Mouse (Mus musculus) kidney, embryonic 16.5 days (tissue): ENCODE measurements around the gene Dok4. TPM values are rescaled to one million over a fixed set of nuclear protein-coding genes. Genes with fewer than 3 reads are reported as not detected.

Experiments used
- ATAC-seq: fragments of 200-750 bp; cut with Nextera tagmentation; 2 replicates; pipeline ENCODE4 v1.8.0; 2017; ENCODE audit warnings: moderate TSS enrichment; ENCODE audit not compliant: low FRiP score, low TSS enrichment
- H3K27ac ChIP-seq: fragments of 300-500 bp; sonication (generic); 2 replicates; pipeline ENCODE4 v1.5.1; 2014; ENCODE audit warnings: low read length
- H3K27me3 ChIP-seq: fragments of 300-500 bp; sonication (generic); 2 replicates; pipeline ENCODE4 v1.6.1; 2014; ENCODE audit warnings: low read length, control low read depth, mixed read lengths; ENCODE audit not compliant: insufficient read depth
- H3K36me3 ChIP-seq: fragments of 300-500 bp; sonication (generic); 2 replicates; pipeline ENCODE4 v1.6.1; 2014; ENCODE audit warnings: low read length, control low read depth, mixed read lengths; ENCODE audit not compliant: insufficient read depth
- H3K4me1 ChIP-seq: fragments of 300-500 bp; sonication (generic); 2 replicates; pipeline ENCODE4 v1.6.1; 2014; ENCODE audit warnings: low read length, control low read depth, mixed read lengths; ENCODE audit not compliant: insufficient read depth
- H3K4me2 ChIP-seq: fragments of 300-500 bp; sonication (generic); replicated peaks from 2 replicates; pipeline ENCODE4 v1.6.1; 2014; ENCODE audit warnings: low read depth, low read length
- H3K4me3 ChIP-seq: fragments of 300-500 bp; sonication (generic); 2 replicates; pipeline ENCODE4 v1.5.1; 2014; ENCODE audit warnings: mild to moderate bottlenecking, low read length
- H3K9ac ChIP-seq: fragments of 300-500 bp; sonication (generic); replicated peaks from 2 replicates; pipeline ENCODE4 v1.6.1; 2014; ENCODE audit warnings: low read length
- H3K9me3 ChIP-seq: fragments of 300-500 bp; sonication (generic); 2 replicates; pipeline ENCODE4 v1.6.1; 2016; ENCODE audit warnings: low read length, control low read depth
- WGBS: fragments of 180-500 bp; shearing (Covaris S2); extraction: QIAGEN DNeasy Blood & Tissue Kit; methylation state at CpG from one replicate; pipeline ENCODE4 v1.1.7; 2014; 5-methylcytosine and 5-hydroxymethylcytosine counted together
- polyA plus RNA-seq: library from polyadenylated mRNA; unstranded; fragments of >200 nt; fragmentation: Nextera tagmentation; extraction: Ambion mirVana; gene quantifications from 2 replicates; pipeline ENCODE4 v1.2.1, GENCODE M21; 2015

Gene Dok4
- polyA plus RNA-seq, 1 experiment from 2014 or later, result 39.3 TPM

GRCm38 (mm10) chr8:94899262-94899661 lies 23.1 kb upstream of the Dok4 start:
- peak overlapping the region; percentile 32 for H3K4me3 ChIP-seq
- peak overlapping the region; percentile 53 for H3K4me2 ChIP-seq
- no peak overlapping the region for H3K27ac ChIP-seq
- H3K27me3 ChIP-seq, result no peaks in the 10 kb centered on the region
- H3K9ac ChIP-seq, result peak overlapping the region; percentile 55
- H3K36me3 ChIP-seq, result peaks cover 15% of the 10 kb centered on the region; the same call in 1 of the 2 replicates
- peaks cover 43% of the 10 kb centered on the region for H3K4me1 ChIP-seq
- WGBS, result 23% methylated on average over 11 of the region's 11 CpGs
- no peaks in the 10 kb centered on the region for H3K9me3 ChIP-seq
- peak; percentile 44 for ATAC-seq

- H3K9me3 ChIP-seq, result no peaks in the 10 kb centered on the region
Observed at GRCm38 (mm10) chr8:94892917-94893316, 16.8 kb upstream of the Dok4 start.

GRCm38 (mm10) chr8:94888383-94889036 lies 12.4 kb upstream of the Dok4 start:
- no peak overlapping the region for H3K27ac ChIP-seq
- WGBS, result 25% methylated on average over 14 of the region's 14 CpGs
- H3K4me1 ChIP-seq, result no peaks in the 10 kb centered on the region
- ATAC-seq, result 0 out of 2 replicates have a peak, but pooled peaks have one; percentile 9
- H3K27me3 ChIP-seq, result no peaks in the 10 kb centered on the region
- H3K9me3 ChIP-seq, result no peaks in the 10 kb centered on the region
- H3K9ac ChIP-seq, result no peak overlapping the region
- no peaks in the 10 kb centered on the region for H3K36me3 ChIP-seq
- H3K4me3 ChIP-seq, result no peak overlapping the region
- no peak overlapping the region for H3K4me2 ChIP-seq

More at GRCm38 (mm10) chr8:94892917-94893316, 16.8 kb upstream of the Dok4 start:
- Histone ChIP-seq H3K4me3 (no peak overlapping the region), H3K4me2 (no peak overlapping the region), H3K27me3 (no peaks in the 10 kb centered on the region), H3K27ac (peak overlapping the region; percentile 47), H3K4me1 (no peaks in the 10 kb centered on the region), H3K36me3 (no peaks in the 10 kb centered on the region), H3K9ac (no peak overlapping the region)
- 24% methylated on average over 2 of the region's 2 CpGs for WGBS
- ATAC-seq, result peak; percentile 74

GRCm38 (mm10) chr8:94880742-94881141 lies 4.6 kb upstream of the Dok4 start:
- no peak overlapping the region for H3K4me2 ChIP-seq
- WGBS, result 61% methylated on average over 4 of the region's 4 CpGs

GRCm38 (mm10) chr8:94876820-94877219 lies 690 bp upstream of the Dok4 start:
- WGBS, result 27% methylated on average over 3 of the region's 3 CpGs
- Histone ChIP-seq H3K9me3 (no peaks in the 10 kb centered on the region), H3K4me1 (peaks cover 34% of the 10 kb centered on the region), H3K27ac (peak overlapping the region; percentile 35; the same call in 1 of the 2 replicates), H3K27me3 (peaks cover 5% of the 10 kb centered on the region; the same call in 1 of the 2 replicates), H3K4me2 (peak overlapping the region; percentile 96), H3K9ac (no peak overlapping the region), H3K36me3 (no peaks in the 10 kb centered on the region), H3K4me3 (no peak overlapping the region)
- ATAC-seq, result no peak

More at GRCm38 (mm10) chr8:94880742-94881141, 4.6 kb upstream of the Dok4 start:
- Histone ChIP-seq H3K4me3 (no peak overlapping the region), H3K27me3 (no peaks in the 10 kb centered on the region), H3K9ac (no peak overlapping the region), H3K9me3 (no peaks in the 10 kb centered on the region), H3K4me1 (peaks cover 6% of the 10 kb centered on the region; the same call in 1 of the 2 replicates), H3K36me3 (no peaks in the 10 kb centered on the region), H3K27ac (no peak overlapping the region)
- ATAC-seq, result no peak

GRCm38 (mm10) chr8:94875871-94876150 lies 319 bp downstream of the Dok4 start:
- 0% methylated on average over 11 of the region's 20 CpGs for WGBS
- peaks cover 44% of the 10 kb centered on the region for H3K4me1 ChIP-seq
- H3K4me3 ChIP-seq, result peak overlapping the region; percentile 63
- H3K9me3 ChIP-seq, result no peaks in the 10 kb centered on the region
- peak overlapping the region; percentile 55; the same call in 1 of the 2 replicates for H3K27ac ChIP-seq
- H3K9ac ChIP-seq, result peak overlapping the region; percentile 75
- H3K36me3 ChIP-seq, result no peaks in the 10 kb centered on the region
- no peak; the same call in 1 of the 2 replicates for ATAC-seq
- H3K4me2 ChIP-seq, result peak overlapping the region; percentile 96
- peaks cover 5% of the 10 kb centered on the region; the same call in 1 of the 2 replicates for H3K27me3 ChIP-seq

GRCm38 (mm10) chr8:94875096-94875870 lies 847 bp downstream of the Dok4 start:
- no peak for ATAC-seq
- WGBS, result 16% methylated on average over 17 of the region's 17 CpGs
- H3K9ac ChIP-seq, result peak overlapping the region; percentile 75
- H3K4me3 ChIP-seq, result peak overlapping the region; percentile 63
- H3K27me3 ChIP-seq, result peaks cover 5% of the 10 kb centered on the region; the same call in 1 of the 2 replicates
- peak overlapping the region; percentile 55; the same call in 1 of the 2 replicates for H3K27ac ChIP-seq
- H3K4me2 ChIP-seq, result peak overlapping the region; percentile 96
- H3K9me3 ChIP-seq, result no peaks in the 10 kb centered on the region
- H3K4me1 ChIP-seq, result peaks cover 49% of the 10 kb centered on the region
- no peaks in the 10 kb centered on the region for H3K36me3 ChIP-seq

- Histone ChIP-seq H3K27ac (no peak overlapping the region), H3K4me3 (peak overlapping the region; percentile 63), H3K36me3 (no peaks in the 10 kb centered on the region), H3K4me1 (peaks cover 56% of the 10 kb centered on the region), H3K9ac (0 out of 2 replicates have a peak overlapping the region, but pooled peaks have one; percentile 19), H3K9me3 (no peaks in the 10 kb centered on the region), H3K4me2 (peak overlapping the region; percentile 96), H3K27me3 (peaks cover 5% of the 10 kb centered on the region; the same call in 1 of the 2 replicates)
- ATAC-seq, result no peak
- 11% methylated on average over 6 of the region's 6 CpGs for WGBS
Observed at GRCm38 (mm10) chr8:94874358-94874757, 1.8 kb downstream of the Dok4 start.

- Histone ChIP-seq H3K27ac (0 out of 2 replicates have a peak overlapping the region, but pooled peaks have one; percentile 14), H3K4me3 (no peak overlapping the region), H3K4me2 (peak overlapping the region; percentile 97), H3K36me3 (peaks cover 1% of the 10 kb centered on the region; the same call in 1 of the 2 replicates), H3K9me3 (no peaks in the 10 kb centered on the region), H3K27me3 (peaks cover 5% of the 10 kb centered on the region; the same call in 1 of the 2 replicates), H3K9ac (peak overlapping the region; percentile 2; the same call in 1 of the 2 replicates), H3K4me1 (peaks cover 59% of the 10 kb centered on the region)
- WGBS, result 87% methylated on average over 2 of the region's 2 CpGs
- no peak for ATAC-seq
Observed at GRCm38 (mm10) chr8:94872576-94872975, 3.6 kb downstream of the Dok4 start.
